Mouse (Mus musculus) lung, adult 2 months (tissue): Measurements from ENCODE around the gene Lipo4. TPM values are rescaled to one million over a fixed set of nuclear protein-coding genes. Genes with fewer than 3 reads are reported as not detected.
"Not testable (repeated sequence)": the region's sequence is repeated elsewhere in the genome, so short reads cannot be mapped to it uniquely, and the experiment has no call there.

Experiments
- DNase-seq: peaks from one replicate; pipeline ENCODE4 v3.0.0; 2022
- H3K4me1 ChIP-seq: fragments of 200-500 bp; 2 replicates; pipeline ENCODE4 v1.6.1; 2011; ENCODE audit warnings: low read length; ENCODE audit not compliant: control insufficient read depth, insufficient read depth
- H3K4me3 ChIP-seq: fragments of 200-500 bp; replicated peaks from 2 replicates; pipeline ENCODE3; 2011; ENCODE audit warnings: low read depth, mild to moderate bottlenecking, control low read depth, low read length; ENCODE audit errors: extremely low read depth
- CTCF ChIP-seq: fragments of 200-500 bp; IDR thresholded peaks from 2 replicates; pipeline ENCODE4 v1.5.1; 2011; ENCODE audit warnings: mild to moderate bottlenecking, low read length, control low read depth; ENCODE audit not compliant: insufficient read depth
- POLR2A ChIP-seq: fragments of 200-500 bp; IDR thresholded peaks from 2 replicates; pipeline ENCODE4 v1.6.1; 2011; ENCODE audit warnings: low read depth, mild to moderate bottlenecking, control low read depth, low read length, borderline replicate concordance; ENCODE audit errors: extremely low read depth
- WGBS: fragments of 180-500 bp; shearing (Covaris S2); methylation state at CpG from one replicate; pipeline ENCODE4 v1.1.7; 2018; 5-methylcytosine and 5-hydroxymethylcytosine counted together
- polyA plus RNA-seq: library from polyadenylated mRNA; depleted of rRNA; stranded (reverse); fragments of >200 nt; gene quantifications from 2 replicates; pipeline ENCODE4 v1.2.3, GENCODE M21; 2012; rRNA removed

The Lipo4 gene
- not detected in 2 replicates for polyA plus RNA-seq

GRCm38 (mm10) chr19:33517680-33518079 is at the start of gene Lipo4:
Gene Lipo4, minus strand, starts transcription at chr19:33517780.
- no peak within 1 kb of the TSS for H3K4me3 ChIP-seq
- no peak for TF ChIP-seq CTCF
- no peak for TF ChIP-seq POLR2A
- no peak for DNase-seq
- no peaks in the 10 kb centered on the region for H3K4me1 ChIP-seq

DNA sequence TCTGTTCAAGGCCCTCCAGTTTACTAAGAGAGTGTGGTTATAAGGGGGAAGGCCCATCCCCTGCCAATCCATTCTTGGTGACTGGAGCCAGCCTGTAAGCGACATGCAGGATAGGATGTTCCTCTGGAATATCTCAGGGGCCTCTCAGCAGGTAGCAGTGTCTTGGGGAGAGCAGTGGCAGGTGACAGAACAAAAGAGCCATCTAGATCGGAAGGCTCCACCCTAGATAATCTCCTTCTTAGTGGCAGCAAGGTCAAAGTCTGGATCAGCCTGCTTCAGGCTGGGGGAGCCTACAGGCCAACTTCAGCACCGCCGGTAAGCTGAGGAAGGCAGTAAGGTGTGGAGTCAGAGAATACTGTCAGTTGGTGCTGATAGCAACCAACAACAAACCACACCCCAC is 61.2 kb downstream of the Lipo4 start:
- not testable (repeated sequence) for DNase-seq, H3K4me3 ChIP-seq, H3K4me1 ChIP-seq
- WGBS = 43% methylated on average over 4 of the region's 4 CpGs

DNA sequence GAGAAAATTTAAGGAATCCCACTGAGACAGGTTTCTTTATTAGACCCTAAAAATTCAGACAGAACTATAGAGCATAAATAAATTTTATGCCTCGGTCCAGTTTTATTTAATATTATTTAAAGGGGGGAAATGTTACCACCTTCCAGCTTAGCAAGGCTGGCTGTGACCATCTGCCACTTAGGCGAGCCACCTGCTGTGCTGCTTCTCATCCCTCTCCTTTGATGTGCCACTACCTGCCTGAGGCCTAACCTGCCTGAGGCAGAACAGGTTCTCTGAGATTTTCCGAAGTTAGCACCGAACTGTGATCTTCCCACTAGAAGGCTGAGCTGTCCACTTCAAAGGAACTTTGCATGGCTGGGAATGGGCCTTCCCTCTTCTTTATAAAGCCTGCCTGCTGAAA is 63.9 kb downstream of the Lipo4 start:
- no peak for DNase-seq
- WGBS = 64% methylated on average over 4 of the region's 4 CpGs
- no peak overlapping the region for H3K4me3 ChIP-seq
- no peak for TF ChIP-seq CTCF
- no peak for TF ChIP-seq POLR2A
- no peaks in the 10 kb centered on the region for H3K4me1 ChIP-seq

Other genes starting within 250 kb of the Lipo4 start
- 1.7 and 1.9 TPM in 2 replicates for gene Rnls, start 125.5 kb downstream of the Lipo4 start, polyA plus RNA-seq
- not detected in 2 replicates for gene Gm8978, start 107.5 kb upstream of the Lipo4 start, polyA plus RNA-seq
- gene Lipo2, start 233.6 kb upstream of the Lipo4 start, polyA plus RNA-seq = not detected in 2 replicates
- 5.8 and 6.7 TPM in 2 replicates for gene Lipo3, start 244.2 kb upstream of the Lipo4 start, polyA plus RNA-seq